Mouse (Mus musculus) heart, adult 2 months (tissue): ENCODE measurements around the gene Fam19a3.

ENCODE experiments used
- CTCF ChIP-seq: fragments of 200-600 bp; IDR thresholded peaks from 2 replicates; pipeline ENCODE4 v1.8.1; 2022; ENCODE audit warnings: antibody characterized with exemption, mild to moderate bottlenecking, moderate library complexity
- EP300 ChIP-seq: fragments of 200-500 bp; IDR thresholded peaks from 2 replicates; pipeline ENCODE4 v1.6.1; 2011; ENCODE audit warnings: low read depth, low read length, control low read depth; ENCODE audit not compliant: insufficient read depth

- TF ChIP-seq EP300, result no peak
- TF ChIP-seq CTCF, result no peak
These were observed 10.2 kb downstream of the Fam19a3 start for GRCm38 (mm10) chr3:104771460-104771859.
